ENCODE assay signal across 10 mouse cellular contexts in genomic region chr6:34874101-34874921, GRCm38 (mm10). TPM values are rescaled to one million over a fixed set of nuclear protein-coding genes. Genes with fewer than 3 reads are reported as not detected.
DNase-seq lines count a peak whose midpoint lies in the region; ATAC-seq and TF ChIP-seq lines count a peak whose summit lies in the region.
"Had no signal": no experiment of that assay in that cellular context is flagged by ENCODE, and none has a peak within 500 bp of the region (broad histone marks: within the 10 kb centered on the region; RNA-seq: fewer than 3 reads in every experiment).

No protein-coding gene starts in this region.

- H3K4me3 ChIP-seq in midbrain, embryonic 13.5 days (replicated peaks), result no peak overlapping the region
- H3K4me3 ChIP-seq in midbrain, embryonic 15.5 days, result no peak overlapping the region
- H3K4me3 ChIP-seq in embryonic facial prominence, embryonic 15.5 days (replicated peaks), result no peak overlapping the region
- H3K4me3 ChIP-seq in liver, adult 2 months (ENCODE audit: insufficient read depth, low read depth, low read length), result no peak overlapping the region; the same call in 1 of the 2 replicates
- no peak overlapping the region for H3K4me3 ChIP-seq in neural tube, embryonic 15.5 days (replicated peaks)

- peaks cover 20% of the 10 kb centered on the region for H3K4me1 ChIP-seq in midbrain, embryonic 13.5 days (replicated peaks)
- H3K4me1 ChIP-seq in midbrain, embryonic 15.5 days, result peaks cover 18% of the 10 kb centered on the region
- peaks cover 72% of the 10 kb centered on the region for H3K4me1 ChIP-seq in embryonic facial prominence, embryonic 15.5 days
- peaks cover 7% of the 10 kb centered on the region for H3K4me1 ChIP-seq in liver, adult 2 months (ENCODE audit: control insufficient read depth, insufficient read depth, low read length)
- peaks cover 22% of the 10 kb centered on the region for H3K4me1 ChIP-seq in neural tube, embryonic 15.5 days

- peaks cover 9% of the 10 kb centered on the region; the same call in 1 of the 2 replicates for H3K36me3 ChIP-seq in midbrain, embryonic 13.5 days
- no peaks in the 10 kb centered on the region for H3K36me3 ChIP-seq in midbrain, embryonic 15.5 days (replicated peaks)
- no peaks in the 10 kb centered on the region for H3K36me3 ChIP-seq in embryonic facial prominence, embryonic 15.5 days
- 0 out of 2 replicates have a peak, but pooled peaks cover under 1% of the 10 kb centered on the region for H3K36me3 ChIP-seq in liver, adult 2 months (ENCODE audit: control insufficient read depth, insufficient read depth, low read length)
- H3K36me3 ChIP-seq in neural tube, embryonic 15.5 days, result no peaks in the 10 kb centered on the region

- no peaks in the 10 kb centered on the region for H3K79me2 ChIP-seq in liver, adult 2 months (ENCODE audit: control insufficient read depth, insufficient read depth, low read length)

- intact Hi-C loops in heart, postnatal 25 days (cut with DNase I), result no loop called here
- intact Hi-C loops in left cerebral cortex, postnatal 4 days (cut with DNase I), result no loop called here

- ATAC-seq in midbrain, embryonic 13.5 days, result no peak
- ATAC-seq in midbrain, embryonic 15.5 days (replicated peaks), result no peak
- ATAC-seq in embryonic facial prominence, embryonic 15.5 days (ENCODE audit: insufficient number of reproducible peaks, low FRiP score, low TSS enrichment, low read depth), result no peak
- no peak for ATAC-seq in neural tube, embryonic 15.5 days (ENCODE audit: low FRiP score)
- ATAC-seq: Patski had no signal

- H3K27me3 ChIP-seq in midbrain, embryonic 13.5 days, result no peaks in the 10 kb centered on the region
- no peaks in the 10 kb centered on the region for H3K27me3 ChIP-seq in midbrain, embryonic 15.5 days (replicated peaks)
- H3K27me3 ChIP-seq in embryonic facial prominence, embryonic 15.5 days, result no peaks in the 10 kb centered on the region
- H3K27me3 ChIP-seq in liver, adult 2 months (ENCODE audit: control insufficient read depth, insufficient read depth, low read length), result no peaks in the 10 kb centered on the region
- no peaks in the 10 kb centered on the region for H3K27me3 ChIP-seq in neural tube, embryonic 15.5 days (replicated peaks)
- H3K27me3 ChIP-seq: Patski had no signal

- H3K9ac ChIP-seq in midbrain, embryonic 13.5 days (replicated peaks), result peak overlapping the region; percentile 41; the same call in 1 of the 2 replicates
- H3K9ac ChIP-seq in midbrain, embryonic 15.5 days, result no peak overlapping the region
- no peak overlapping the region for H3K9ac ChIP-seq in embryonic facial prominence, embryonic 15.5 days
- peak overlapping the region; percentile 20 for H3K9ac ChIP-seq in liver, adult 2 months (ENCODE audit: low read depth, low read length)
- H3K9ac ChIP-seq in neural tube, embryonic 15.5 days (replicated peaks), result no peak overlapping the region

- no peaks in the 10 kb centered on the region for H3K9me3 ChIP-seq in midbrain, embryonic 13.5 days
- H3K9me3 ChIP-seq in midbrain, embryonic 15.5 days, result no peaks in the 10 kb centered on the region
- no peaks in the 10 kb centered on the region for H3K9me3 ChIP-seq in embryonic facial prominence, embryonic 15.5 days (replicated peaks)
- no peaks in the 10 kb centered on the region for H3K9me3 ChIP-seq in neural tube, embryonic 15.5 days (replicated peaks)

- H3K4me2 ChIP-seq in midbrain, embryonic 13.5 days (replicated peaks), result no peak overlapping the region
- no peak overlapping the region for H3K4me2 ChIP-seq in midbrain, embryonic 15.5 days
- H3K4me2 ChIP-seq in embryonic facial prominence, embryonic 15.5 days (replicated peaks), result no peak overlapping the region
- H3K4me2 ChIP-seq in neural tube, embryonic 15.5 days, result no peak overlapping the region

- no peak; the same call in 1 of the 2 replicates for TF ChIP-seq CTCF in liver, adult 2 months (IDR thresholded peaks at IDR 0.05; ENCODE audit: low read depth, low read length)

- H3K27ac ChIP-seq in midbrain, embryonic 13.5 days, result no peak overlapping the region
- no peak overlapping the region for H3K27ac ChIP-seq in midbrain, embryonic 15.5 days
- H3K27ac ChIP-seq in embryonic facial prominence, embryonic 15.5 days (replicated peaks), result peak overlapping the region; percentile 60
- peak overlapping the region; percentile 85 for H3K27ac ChIP-seq in liver, adult 2 months (replicated peaks; ENCODE audit: insufficient read depth, low read depth, low read length)
- 0 out of 2 replicates have a peak overlapping the region, but pooled peaks have one; percentile 13 for H3K27ac ChIP-seq in neural tube, embryonic 15.5 days (replicated peaks)

- WGBS in midbrain, embryonic 13.5 days, result 75% methylated on average over 21 of the region's 21 CpGs
- 72% methylated on average over 21 of the region's 21 CpGs for WGBS in midbrain, embryonic 15.5 days
- WGBS in embryonic facial prominence, embryonic 15.5 days, result 39% methylated on average over 21 of the region's 21 CpGs
- WGBS in liver, adult 2 months, result 64% methylated on average over 21 of the region's 21 CpGs
- 77% methylated on average over 21 of the region's 21 CpGs for WGBS in neural tube, embryonic 15.5 days

- TF ChIP-seq POLR2A in liver, adult 2 months (IDR thresholded peaks at IDR 0.05; ENCODE audit: extremely low read depth, insufficient read depth, low read length), result no peak

- DNase-seq in heart, postnatal 25 days (ENCODE audit: low spot score), result peak; percentile 81
- DNase-seq in liver, adult 2 months (ENCODE audit: extremely low read depth, low read depth, low spot score), result no peak
- DNase-seq in left cerebral cortex, postnatal 4 days, result no peak
- DNase-seq in T-cell, adult 2 months (ENCODE audit: low spot score), result no peak

RNA-seq across cellular contexts. Expression of gene Cyren, which starts 3.5 kb away (rescaled TPM):
- polyA plus RNA-seq in midbrain, embryonic 13.5 days (2015; fragmentation: Nextera tagmentation; extraction: Ambion mirVana), result 11.6 and 12.1 TPM in 2 replicates
- polyA plus RNA-seq in midbrain, embryonic 15.5 days (2015; fragmentation: Nextera tagmentation; extraction: Ambion mirVana), result 10.6 and 11.3 TPM in 2 replicates
- polyA plus RNA-seq in embryonic facial prominence, embryonic 15.5 days (2015; fragmentation: Nextera tagmentation; extraction: Ambion mirVana), result 14.8 and 17.4 TPM in 2 replicates
- 1 to 10 TPM; 3.8 to 4.1 TPM for total RNA-seq in heart, postnatal 25 days (2021)
- total RNA-seq in liver, adult 2 months (2014; rRNA removed), result 2.0 and 3.0 TPM in 2 replicates
- polyA plus RNA-seq in liver, adult 2 months (2012; rRNA removed), result 2.7 and 3.2 TPM in 2 replicates
- polyA plus RNA-seq in neural tube, embryonic 15.5 days (2015; fragmentation: Nextera tagmentation; extraction: Ambion mirVana), result 8.8 and 10.6 TPM in 2 replicates
- total RNA-seq in left cerebral cortex, postnatal 4 days (2021), result 1 to 10 TPM; 5.3 to 5.7 TPM

RNA-seq across cellular contexts. Expression of gene Tmem140, which starts 11.4 kb away (rescaled TPM):
- polyA plus RNA-seq in midbrain, embryonic 13.5 days (2015; fragmentation: Nextera tagmentation; extraction: Ambion mirVana), result 0.96 and 1.5 TPM in 2 replicates
- polyA plus RNA-seq in midbrain, embryonic 15.5 days (2015; fragmentation: Nextera tagmentation; extraction: Ambion mirVana), result 1.5 and 1.9 TPM in 2 replicates
- 3.0 and 3.9 TPM in 2 replicates for polyA plus RNA-seq in embryonic facial prominence, embryonic 15.5 days (2015; fragmentation: Nextera tagmentation; extraction: Ambion mirVana)
- 10 to 100 TPM; 20.0 to 25.3 TPM for total RNA-seq in heart, postnatal 25 days (2021)
- total RNA-seq in liver, adult 2 months (2014; rRNA removed), result 31.9 and 37.9 TPM in 2 replicates
- 19.1 and 20.1 TPM in 2 replicates for polyA plus RNA-seq in liver, adult 2 months (2012; rRNA removed)
- 1.1 and 2.6 TPM in 2 replicates for polyA plus RNA-seq in neural tube, embryonic 15.5 days (2015; fragmentation: Nextera tagmentation; extraction: Ambion mirVana)
- total RNA-seq in left cerebral cortex, postnatal 4 days (2021), result 1 to 10 TPM in 1 of 2 experiments, under 1 TPM in 1; 0.84 to 1.4 TPM

RNA-seq across cellular contexts. Expression of gene Wdr91, which starts 36.4 kb away (rescaled TPM):
- polyA plus RNA-seq in midbrain, embryonic 13.5 days (2015; fragmentation: Nextera tagmentation; extraction: Ambion mirVana), result 12.0 and 13.9 TPM in 2 replicates
- polyA plus RNA-seq in midbrain, embryonic 15.5 days (2015; fragmentation: Nextera tagmentation; extraction: Ambion mirVana), result 15.5 and 16.1 TPM in 2 replicates
- 10.0 and 12.0 TPM in 2 replicates for polyA plus RNA-seq in embryonic facial prominence, embryonic 15.5 days (2015; fragmentation: Nextera tagmentation; extraction: Ambion mirVana)
- total RNA-seq in heart, postnatal 25 days (2021), result 10 to 100 TPM; 12.0 to 13.5 TPM
- total RNA-seq in liver, adult 2 months (2014; rRNA removed), result 9.5 and 14.9 TPM in 2 replicates
- 23.4 and 28.0 TPM in 2 replicates for polyA plus RNA-seq in liver, adult 2 months (2012; rRNA removed)
- polyA plus RNA-seq in neural tube, embryonic 15.5 days (2015; fragmentation: Nextera tagmentation; extraction: Ambion mirVana), result 13.4 and 15.1 TPM in 2 replicates
- 10 to 100 TPM; 26.7 to 28.5 TPM for total RNA-seq in left cerebral cortex, postnatal 4 days (2021)

RNA-seq across cellular contexts. Expression of gene Stra8, which starts 45.7 kb away (rescaled TPM):
- polyA plus RNA-seq in midbrain, embryonic 13.5 days (2015; fragmentation: Nextera tagmentation; extraction: Ambion mirVana), result not detected in 2 replicates
- not detected in 2 replicates for polyA plus RNA-seq in midbrain, embryonic 15.5 days (2015; fragmentation: Nextera tagmentation; extraction: Ambion mirVana)
- not detected in 2 replicates for polyA plus RNA-seq in embryonic facial prominence, embryonic 15.5 days (2015; fragmentation: Nextera tagmentation; extraction: Ambion mirVana)
- not detected for total RNA-seq in heart, postnatal 25 days (2021)
- total RNA-seq in liver, adult 2 months (2014; rRNA removed), result not detected in 2 replicates
- polyA plus RNA-seq in liver, adult 2 months (2012; rRNA removed), result not detected in 2 replicates
- polyA plus RNA-seq in neural tube, embryonic 15.5 days (2015; fragmentation: Nextera tagmentation; extraction: Ambion mirVana), result not detected in 2 replicates
- total RNA-seq in left cerebral cortex, postnatal 4 days (2021), result not detected
- polyA plus RNA-seq: limb, embryonic 11.5 days; Patski had no signal

Comparison
In these comparisons a context has a peak if more than half of its experiments do, and no peak if none do; other contexts are left out.
1. H3K9ac ChIP-seq: peak in midbrain, embryonic 13.5 days (single experiment) and liver, adult 2 months (single experiment); none in midbrain, embryonic 15.5 days (single experiment), embryonic facial prominence, embryonic 15.5 days (single experiment) and neural tube, embryonic 15.5 days (single experiment).
2. H3K27ac ChIP-seq: peak in embryonic facial prominence, embryonic 15.5 days (single experiment), liver, adult 2 months (single experiment) and neural tube, embryonic 15.5 days (single experiment); none in midbrain, embryonic 13.5 days (single experiment) and midbrain, embryonic 15.5 days (single experiment).